Mouse (Mus musculus) stomach, postnatal 0 days (tissue): ENCODE results near the gene Gm11034.

Experiments
- CTCF ChIP-seq: IDR thresholded peaks from 2 replicates; pipeline ENCODE4 v1.5.1; 2016; ENCODE audit warnings: antibody characterized with exemption, low read depth, mild to moderate bottlenecking, moderate library complexity
- EP300 ChIP-seq: optimal IDR thresholded peaks from 2 replicates; pipeline ENCODE3; 2016; ENCODE audit warnings: antibody characterized with exemption

GRCm38 (mm10) chr8:72189417-72190214 is 23.8 kb downstream of the Gm11034 start, which contains the start of gene Hsh2d:
- peak; percentile 59 for TF ChIP-seq CTCF
- no peak for TF ChIP-seq EP300
